Comparison of ENCODE assay signal across 8 mouse cellular contexts in genomic region chr2:164441155-164441554, GRCm38 (mm10). TPM values are rescaled to one million over a fixed set of nuclear protein-coding genes. Genes with fewer than 3 reads are reported as not detected.
A peak's percentile ranks its signal among the peaks of the same experiment; 100 is the strongest.
DNase-seq lines count a peak whose midpoint lies in the region; ATAC-seq lines count a peak whose summit lies in the region.

No protein-coding gene starts in this region.

- whole genome bisulfite sequencing in heart, embryonic 11.5 days (ENCODE audit: insufficient replicate concordance): 37% methylated on average over 8 of the region's 8 CpGs

- H3K27me3 ChIP-seq in heart, embryonic 11.5 days (ENCODE audit: control insufficient read depth, insufficient read depth, low read length): no peaks in the 10 kb centered on the region

- no peak for DNase-seq in heart, postnatal 14 days
- DNase-seq in kidney, adult 18-20 months: peak; percentile 69
- no peak for DNase-seq in urinary bladder, postnatal 14 days (ENCODE audit: low spot score)
- DNase-seq in right cerebral cortex, postnatal 25 days: no peak
- no peak for DNase-seq in urinary bladder, postnatal 25 days (ENCODE audit: low spot score)

- no peaks in the 10 kb centered on the region for H3K9me3 ChIP-seq in heart, embryonic 11.5 days (replicated peaks; ENCODE audit: control insufficient read depth, low read length)

- no peak overlapping the region for H3K9ac ChIP-seq in heart, embryonic 11.5 days (ENCODE audit: low read depth, low read length)

- H3K4me2 ChIP-seq in heart, embryonic 11.5 days: peak overlapping the region; percentile 88

- H3K27ac ChIP-seq in heart, embryonic 11.5 days (ENCODE audit: low read depth, low read length): no peak overlapping the region

- peak overlapping the region; percentile 64 for H3K4me3 ChIP-seq in heart, embryonic 11.5 days (ENCODE audit: low read depth, low read length)

- H3K36me3 ChIP-seq in heart, embryonic 11.5 days (ENCODE audit: control insufficient read depth, insufficient read depth, low read length): no peaks in the 10 kb centered on the region

- ATAC-seq in heart, embryonic 11.5 days (replicated peaks; ENCODE audit: insufficient number of reproducible peaks, low FRiP score, low TSS enrichment): no peak
- peak; percentile 74 for ATAC-seq in activated CD4-positive, CD25-positive, alpha-beta regulatory T cell, adult 4 months
- ATAC-seq in megakaryocyte progenitor cell, adult 5-6 weeks (replicated peaks; ENCODE audit: poor library complexity): peak; percentile 87

- intact Hi-C loops in heart, postnatal 14 days (cut with DNase I): no loop called here

- peaks cover 40% of the 10 kb centered on the region for H3K4me1 ChIP-seq in heart, embryonic 11.5 days (ENCODE audit: control insufficient read depth, insufficient read depth, low read length)

RNA-seq across cellular contexts. Expression of gene Sdc4, which starts 2.5 kb away (rescaled TPM):
- 33.9 and 34.6 TPM in 2 replicates for polyA plus RNA-seq in heart, embryonic 11.5 days (2014; fragmentation: Nextera tagmentation; extraction: Ambion mirVana)
- total RNA-seq in heart, postnatal 14 days (2021): 10 to 100 TPM; 20.0 to 27.0 TPM
- 10 to 100 TPM; 13.8 to 23.7 TPM for polyA plus RNA-seq in activated CD4-positive, CD25-positive, alpha-beta regulatory T cell, adult 4 months (2017; shearing (Covaris generic))
- not detected in 2 replicates for total RNA-seq in megakaryocyte progenitor cell, adult 5-6 weeks (2015)
- total RNA-seq in megakaryocyte progenitor cell, adult 5-6 weeks (2017): 0.41 TPM in 1 of 2 replicates, not detected in the other

RNA-seq across cellular contexts. Expression of gene Sys1, which starts 15.6 kb away (rescaled TPM):
- 37.0 and 42.3 TPM in 2 replicates for polyA plus RNA-seq in heart, embryonic 11.5 days (2014; fragmentation: Nextera tagmentation; extraction: Ambion mirVana)
- total RNA-seq in heart, postnatal 14 days (2021): 10 to 100 TPM; 21.2 to 21.9 TPM
- 10 to 100 TPM; 29.7 to 33.4 TPM for polyA plus RNA-seq in activated CD4-positive, CD25-positive, alpha-beta regulatory T cell, adult 4 months (2017; shearing (Covaris generic))
- 39.1 and 39.5 TPM in 2 replicates for total RNA-seq in megakaryocyte progenitor cell, adult 5-6 weeks (2015)
- 11.2 and 20.0 TPM in 2 replicates for total RNA-seq in megakaryocyte progenitor cell, adult 5-6 weeks (2017)

RNA-seq across cellular contexts. Expression of gene Gm20458, which starts 19.6 kb away (rescaled TPM):
- 4.8 and 8.4 TPM in 2 replicates for polyA plus RNA-seq in heart, embryonic 11.5 days (2014; fragmentation: Nextera tagmentation; extraction: Ambion mirVana)
- total RNA-seq in heart, postnatal 14 days (2021): 1 to 10 TPM; 3.0 to 5.3 TPM
- 1 to 10 TPM in 1 of 2 experiments, not detected in 1; 3.7 TPM for polyA plus RNA-seq in activated CD4-positive, CD25-positive, alpha-beta regulatory T cell, adult 4 months (2017; shearing (Covaris generic))
- total RNA-seq in megakaryocyte progenitor cell, adult 5-6 weeks (2015): not detected in 2 replicates
- total RNA-seq in megakaryocyte progenitor cell, adult 5-6 weeks (2017): not detected in 2 replicates

RNA-seq across cellular contexts. Expression of gene Trp53tg5, which starts 32.4 kb away (rescaled TPM):
- polyA plus RNA-seq in heart, embryonic 11.5 days (2014; fragmentation: Nextera tagmentation; extraction: Ambion mirVana): not detected in 2 replicates
- not detected for total RNA-seq in heart, postnatal 14 days (2021)
- polyA plus RNA-seq in activated CD4-positive, CD25-positive, alpha-beta regulatory T cell, adult 4 months (2017; shearing (Covaris generic)): under 1 TPM in 1 of 2 experiments, not detected in 1; 0.37 TPM
- not detected in 2 replicates for total RNA-seq in megakaryocyte progenitor cell, adult 5-6 weeks (2015)
- not detected in 2 replicates for total RNA-seq in megakaryocyte progenitor cell, adult 5-6 weeks (2017)

RNA-seq across cellular contexts. Expression of gene Matn4, which starts 36.2 kb away (rescaled TPM):
- polyA plus RNA-seq in heart, embryonic 11.5 days (2014; fragmentation: Nextera tagmentation; extraction: Ambion mirVana): 0.34 and 0.77 TPM in 2 replicates
- total RNA-seq in heart, postnatal 14 days (2021): 1 to 10 TPM; 1.2 to 1.5 TPM
- under 1 TPM in 1 of 2 experiments, not detected in 1; 0.32 TPM for polyA plus RNA-seq in activated CD4-positive, CD25-positive, alpha-beta regulatory T cell, adult 4 months (2017; shearing (Covaris generic))
- total RNA-seq in megakaryocyte progenitor cell, adult 5-6 weeks (2015): not detected in 2 replicates
- not detected in 2 replicates for total RNA-seq in megakaryocyte progenitor cell, adult 5-6 weeks (2017)

Comparison
In these comparisons a context has a peak if more than half of its experiments do, and no peak if none do; other contexts are left out.
1. RNA of gene Sdc4, which starts 2.5 kb away (total RNA-seq): 20.0 to 27.0 TPM in heart, postnatal 14 days; 0.41 TPM in megakaryocyte progenitor cell, adult 5-6 weeks; every median in the first group is over 10 times any median in the second.